Mouse (Mus musculus) midbrain, embryonic 14.5 days (tissue): ENCODE measurements around the gene Trim25. TPM values are rescaled to one million over a fixed set of nuclear protein-coding genes. Genes with fewer than 3 reads are reported as not detected.
A peak's percentile ranks its signal among the peaks of the same experiment; 100 is the strongest.
"Not testable (repeated sequence)": the region's sequence is repeated elsewhere in the genome, so short reads cannot be mapped to it uniquely, and the experiment has no call there.

Source experiments
- ATAC-seq: fragments of 200-750 bp; cut with Nextera tagmentation; 2 replicates; pipeline ENCODE4 v1.8.0; 2017; ENCODE audit warnings: moderate number of reproducible peaks, moderate library complexity; ENCODE audit not compliant: low FRiP score, low TSS enrichment
- DNase-seq: peaks from one replicate; pipeline ENCODE4 v3.0.0-alpha.2; 2015
- H3K27ac ChIP-seq: fragments of 300-500 bp; sonication (generic); replicated peaks from 2 replicates; pipeline ENCODE4 v1.5.1; 2014; ENCODE audit warnings: mild to moderate bottlenecking, low read depth, low read length, moderate library complexity
- H3K27me3 ChIP-seq: fragments of 300-500 bp; sonication (generic); 2 replicates; pipeline ENCODE4 v1.6.1; 2014; ENCODE audit warnings: low read length, control low read depth, mixed read lengths; ENCODE audit not compliant: control insufficient read depth, insufficient read depth
- H3K36me3 ChIP-seq: fragments of 300-500 bp; sonication (generic); 2 replicates; pipeline ENCODE4 v1.6.1; 2014; ENCODE audit warnings: low read length, control low read depth; ENCODE audit not compliant: control insufficient read depth, insufficient read depth
- H3K4me1 ChIP-seq: fragments of 300-500 bp; sonication (generic); 2 replicates; pipeline ENCODE4 v1.6.1; 2014; ENCODE audit warnings: mild to moderate bottlenecking, antibody characterized with exemption, low read length, control low read depth; ENCODE audit not compliant: control insufficient read depth, insufficient read depth
- H3K4me2 ChIP-seq: fragments of 300-500 bp; sonication (generic); 2 replicates; pipeline ENCODE4 v1.6.1; 2014; ENCODE audit warnings: mild to moderate bottlenecking, low read length, moderate library complexity
- H3K4me3 ChIP-seq: fragments of 300-500 bp; sonication (generic); replicated peaks from 2 replicates; pipeline ENCODE4 v1.5.1; 2014; ENCODE audit warnings: low read depth, low read length
- H3K9ac ChIP-seq: fragments of 300-500 bp; sonication (generic); replicated peaks from 2 replicates; pipeline ENCODE4 v1.6.1; 2014; ENCODE audit warnings: mild to moderate bottlenecking, low read length, moderate library complexity
- H3K9me3 ChIP-seq: fragments of 300-500 bp; sonication (generic); 2 replicates; pipeline ENCODE4 v1.6.1; 2016; ENCODE audit warnings: low read length, control low read depth, mixed read lengths; ENCODE audit not compliant: control insufficient read depth
- WGBS: fragments of 180-500 bp; shearing (Covaris S2); extraction: QIAGEN DNeasy Blood & Tissue Kit; methylation state at CpG from one replicate; pipeline ENCODE4 v1.1.7; 2014; 5-methylcytosine and 5-hydroxymethylcytosine counted together
- polyA plus RNA-seq: library from polyadenylated mRNA; unstranded; fragments of >200 nt; fragmentation: Nextera tagmentation; extraction: Ambion mirVana; gene quantifications from 2 replicates; pipeline ENCODE4 v1.2.1, GENCODE M21; 2014

The Trim25 gene
- polyA plus RNA-seq, 1 experiment from 2014 or later = 3.9 TPM

DNA sequence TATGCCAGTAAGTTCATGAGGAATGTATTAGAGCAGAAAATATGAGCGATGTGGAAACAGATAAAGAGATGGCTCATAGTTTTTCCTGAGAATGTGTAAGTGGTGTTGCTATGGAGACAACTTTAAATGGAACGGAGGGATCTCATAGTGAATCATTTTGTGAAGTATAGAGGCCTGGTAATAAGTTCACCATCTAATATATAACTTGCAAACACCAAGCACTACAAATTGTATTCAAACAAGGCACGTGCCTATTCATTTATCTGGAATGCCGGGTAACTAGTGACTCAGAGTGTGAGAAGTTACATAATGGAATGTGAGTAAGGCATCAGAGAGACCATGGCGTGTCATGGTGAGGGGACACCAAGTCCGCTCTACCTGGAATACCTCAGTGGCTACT, 39.3 kb downstream of the Trim25 start:
- no peak overlapping the region for H3K4me3 ChIP-seq
- H3K27ac ChIP-seq = no peak overlapping the region
- H3K9ac ChIP-seq = no peak overlapping the region
- peaks cover 55% of the 10 kb centered on the region for H3K36me3 ChIP-seq
- WGBS = 92% methylated on average over 6 of the region's 6 CpGs
- no peak overlapping the region for H3K4me2 ChIP-seq
- no peaks in the 10 kb centered on the region for H3K9me3 ChIP-seq
- H3K4me1 ChIP-seq = no peaks in the 10 kb centered on the region
- DNase-seq = no peak
- no peak for ATAC-seq
- H3K27me3 ChIP-seq = no peaks in the 10 kb centered on the region

- Histone ChIP-seq H3K27ac (no peak overlapping the region), H3K4me1 (no peaks in the 10 kb centered on the region), H3K9ac (no peak overlapping the region), H3K27me3 (no peaks in the 10 kb centered on the region), H3K36me3 (peaks cover 62% of the 10 kb centered on the region), H3K9me3 (no peaks in the 10 kb centered on the region), H3K4me3 (no peak overlapping the region), H3K4me2 (no peak overlapping the region)
- 37% methylated on average over 3 of the region's 3 CpGs for WGBS
- DNase-seq (peak; percentile 60), ATAC-seq (no peak)
Measured at GRCm38 (mm10) chr11:89039325-89039724, 40.1 kb downstream of the Trim25 start.

DNA sequence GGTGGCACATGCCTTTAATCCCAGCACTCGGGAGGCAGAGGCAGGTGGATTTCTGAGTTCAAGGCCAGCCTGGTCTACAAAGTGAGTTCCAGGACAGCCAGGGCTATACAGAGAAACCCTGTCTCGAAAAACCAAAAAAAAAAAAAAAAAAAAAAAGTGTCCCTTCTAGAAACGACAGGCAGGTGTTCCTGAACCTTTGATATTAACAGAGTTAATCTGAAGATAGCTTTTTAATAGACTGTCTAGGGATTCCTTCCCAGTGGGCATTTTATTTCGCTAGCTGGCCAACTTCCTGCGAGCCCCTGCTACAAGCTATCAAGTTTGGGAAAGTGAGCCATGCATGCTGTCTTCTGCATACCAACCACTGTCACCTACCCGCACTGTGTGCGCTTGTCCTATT, 41.9 kb downstream of the Trim25 start:
- not testable (repeated sequence) for DNase-seq, ATAC-seq, H3K4me3 ChIP-seq, H3K27me3 ChIP-seq, H3K9me3 ChIP-seq, H3K4me2 ChIP-seq, H3K4me1 ChIP-seq, H3K27ac ChIP-seq, H3K9ac ChIP-seq
- 91% methylated on average over 6 of the region's 7 CpGs for WGBS
- H3K36me3 ChIP-seq = peaks cover 77% of the 10 kb centered on the region

DNA sequence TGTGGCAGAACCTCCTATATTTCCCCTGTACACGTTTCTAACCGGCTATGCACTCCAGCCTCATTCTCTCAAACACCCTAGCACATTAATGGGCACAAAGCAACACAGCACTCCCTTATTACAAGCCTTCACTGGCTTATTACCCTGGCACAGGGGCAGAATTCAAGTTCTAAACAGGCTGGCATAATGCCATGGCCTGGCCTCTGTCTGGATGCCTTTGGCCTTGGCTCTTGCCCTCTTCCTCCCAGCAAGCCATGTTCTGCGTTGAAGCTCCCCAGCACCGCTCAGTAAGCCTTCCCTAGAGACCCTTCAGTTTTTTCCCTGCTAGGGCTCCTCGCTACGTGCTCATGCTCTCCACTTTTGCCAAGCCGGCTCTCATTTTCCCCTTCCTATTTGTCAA, 43.9 kb downstream of the Trim25 start:
- H3K4me1 ChIP-seq = no peaks in the 10 kb centered on the region
- H3K4me2 ChIP-seq = no peak overlapping the region
- H3K36me3 ChIP-seq = peaks cover 84% of the 10 kb centered on the region
- DNase-seq = no peak
- no peak overlapping the region for H3K4me3 ChIP-seq
- no peaks in the 10 kb centered on the region for H3K9me3 ChIP-seq
- no peak overlapping the region for H3K27ac ChIP-seq
- ATAC-seq = no peak
- 89% methylated on average over 7 of the region's 7 CpGs for WGBS
- H3K27me3 ChIP-seq = no peaks in the 10 kb centered on the region
- H3K9ac ChIP-seq = no peak overlapping the region

DNA sequence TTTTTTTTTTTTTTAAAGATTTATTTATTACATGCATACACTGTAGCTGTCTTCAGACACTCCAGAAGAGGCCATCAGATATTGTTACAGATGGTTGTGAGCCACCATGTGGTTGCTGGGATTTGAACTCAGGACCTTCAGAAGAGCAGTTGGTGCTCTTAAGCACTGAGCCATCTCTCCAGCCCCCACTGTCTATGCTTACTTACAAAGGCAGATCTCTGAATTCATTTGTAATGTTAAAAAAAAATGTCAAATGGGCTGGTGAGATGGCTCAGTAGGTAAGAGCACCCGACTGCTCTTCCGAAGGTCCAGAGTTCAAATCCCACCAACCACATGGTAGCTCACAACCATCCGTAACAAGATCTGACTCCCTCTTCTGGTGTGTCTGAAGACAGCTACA, 46.3 kb downstream of the Trim25 start:
- H3K9me3 ChIP-seq, DNase-seq, H3K27me3 ChIP-seq, H3K4me2 ChIP-seq, H3K27ac ChIP-seq, H3K4me3 ChIP-seq, ATAC-seq, H3K9ac ChIP-seq, H3K4me1 ChIP-seq: not testable (repeated sequence)
- peaks cover 84% of the 10 kb centered on the region for H3K36me3 ChIP-seq
- 99% methylated on average over 3 of the region's 3 CpGs for WGBS

DNA sequence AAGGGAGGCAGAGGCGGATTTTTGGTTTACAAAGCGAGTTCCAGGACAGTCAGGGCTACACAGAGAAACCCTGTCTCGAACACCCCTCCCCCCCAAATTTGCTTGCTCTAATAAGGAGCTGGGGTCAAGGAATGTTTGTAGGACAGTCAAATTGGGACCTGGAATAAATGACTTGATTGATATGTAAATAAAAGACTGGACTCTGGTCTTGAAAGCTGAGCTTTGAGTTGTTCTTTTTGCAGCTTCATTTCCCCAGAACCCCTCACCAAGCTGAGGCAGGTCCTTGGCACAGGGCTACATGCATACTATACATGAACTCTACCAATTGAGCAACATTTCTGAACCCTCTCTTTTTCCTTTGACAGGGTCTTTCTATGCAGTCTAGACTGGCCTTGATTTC, 46.8 kb downstream of the Trim25 start:
- 100% methylated on average over 3 of the region's 3 CpGs for WGBS
- Histone ChIP-seq H3K27me3 (no peaks in the 10 kb centered on the region), H3K27ac (no peak overlapping the region), H3K4me1 (no peaks in the 10 kb centered on the region), H3K4me2 (no peak overlapping the region), H3K4me3 (no peak overlapping the region), H3K9me3 (no peaks in the 10 kb centered on the region), H3K36me3 (peaks cover 86% of the 10 kb centered on the region), H3K9ac (no peak overlapping the region)
- ATAC-seq (no peak), DNase-seq (no peak)

- 96% methylated on average over 6 of the region's 6 CpGs for WGBS
- no peaks in the 10 kb centered on the region for H3K27me3 ChIP-seq
- no peak overlapping the region for H3K9ac ChIP-seq
- no peak overlapping the region for H3K27ac ChIP-seq
- no peaks in the 10 kb centered on the region for H3K9me3 ChIP-seq
- H3K4me2 ChIP-seq = no peak overlapping the region
- ATAC-seq (no peak), DNase-seq (no peak)
- no peaks in the 10 kb centered on the region for H3K4me1 ChIP-seq
- no peak overlapping the region for H3K4me3 ChIP-seq
- peaks cover 59% of the 10 kb centered on the region for H3K36me3 ChIP-seq
Measured at GRCm38 (mm10) chr11:89051767-89052166, 52.6 kb downstream of the Trim25 start.

DNA sequence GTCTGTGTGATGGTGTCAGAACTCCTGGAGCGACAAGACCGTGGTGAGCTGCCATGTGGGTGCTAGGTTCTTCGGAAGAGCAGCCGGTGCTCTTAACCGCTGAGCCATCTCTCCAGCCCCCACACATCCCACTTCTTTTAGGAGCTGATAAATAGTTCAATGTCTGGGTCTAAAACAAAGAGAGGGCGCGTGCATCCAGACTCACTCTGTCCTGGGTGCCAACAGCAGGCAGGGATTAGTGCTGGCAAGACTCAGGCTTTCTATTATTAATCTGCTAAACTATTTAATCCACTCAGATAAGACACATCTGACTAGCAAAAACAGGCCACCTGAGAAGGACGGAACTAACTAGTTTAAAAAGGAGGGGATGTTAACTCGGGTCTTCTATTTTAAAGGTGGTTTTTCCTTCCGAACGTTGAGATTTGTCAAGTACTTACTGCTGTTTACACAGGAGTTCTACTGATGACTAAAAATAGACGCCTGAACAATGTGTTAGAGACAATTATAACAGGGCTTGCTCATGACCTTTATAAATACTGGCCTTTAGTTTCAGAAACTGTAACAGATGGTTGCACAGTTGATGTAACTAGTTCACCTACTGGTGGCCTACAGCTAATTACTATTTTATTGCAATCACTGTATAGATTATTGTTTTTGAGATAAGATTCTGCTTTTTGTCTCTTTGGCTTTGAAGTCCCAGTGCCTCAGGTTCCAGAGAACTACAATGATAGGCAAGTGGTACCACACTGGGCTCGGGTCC, 56.9 kb downstream of the Trim25 start:
- Histone ChIP-seq H3K4me1 (peaks cover 26% of the 10 kb centered on the region), H3K36me3 (peaks cover 20% of the 10 kb centered on the region), H3K27me3 (no peaks in the 10 kb centered on the region), H3K4me2 (no peak overlapping the region), H3K9me3 (no peaks in the 10 kb centered on the region), H3K9ac (no peak overlapping the region), H3K4me3 (no peak overlapping the region), H3K27ac (no peak overlapping the region)
- DNase-seq = no peak
- ATAC-seq = no peak
- WGBS = 74% methylated on average over 13 of the region's 13 CpGs

DNA sequence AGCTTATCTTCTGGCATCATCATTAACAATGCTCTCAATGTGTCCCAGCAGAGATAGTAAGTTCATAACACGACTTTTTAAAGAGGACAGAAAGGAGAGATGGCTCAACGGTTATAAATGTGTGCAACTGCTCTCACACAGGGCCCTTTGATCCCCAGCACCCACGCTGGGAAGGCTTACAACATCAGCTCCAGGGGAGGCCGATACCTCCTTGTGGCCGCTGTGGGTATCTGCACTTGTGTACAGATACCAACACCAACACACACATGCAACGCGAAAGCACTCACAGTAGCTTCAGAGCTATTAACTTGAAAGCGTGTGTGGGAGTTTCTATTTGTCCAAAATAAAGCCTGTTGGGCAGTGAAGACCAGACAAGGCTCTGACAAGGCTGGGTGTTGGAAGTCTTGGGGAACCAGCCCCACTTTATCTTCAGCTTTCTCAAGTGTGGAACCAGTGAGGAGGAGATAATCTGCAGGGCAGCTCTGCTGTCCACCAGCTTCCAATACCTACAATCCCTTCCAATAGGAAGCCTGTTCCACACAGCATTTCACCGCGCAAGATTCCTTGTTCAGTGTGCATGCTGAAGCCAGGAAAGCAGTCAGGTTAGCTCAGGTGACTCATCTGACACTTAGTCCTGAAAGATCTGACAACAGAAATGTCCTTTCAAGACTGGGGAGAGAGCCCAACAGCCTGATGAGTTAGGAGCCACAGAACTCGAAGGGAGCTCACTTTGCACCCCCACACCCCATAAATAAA, 59.5 kb downstream of the Trim25 start:
- Histone ChIP-seq H3K4me2 (peak overlapping the region; percentile 85), H3K27ac (no peak overlapping the region), H3K27me3 (no peaks in the 10 kb centered on the region), H3K4me1 (peaks cover 26% of the 10 kb centered on the region), H3K9ac (peak overlapping the region; percentile 88; the same call in 1 of the 2 replicates), H3K4me3 (peak overlapping the region; percentile 87), H3K36me3 (peaks cover 12% of the 10 kb centered on the region; the same call in 1 of the 2 replicates), H3K9me3 (no peaks in the 10 kb centered on the region)
- 79% methylated on average over 11 of the region's 11 CpGs for WGBS
- no peak for ATAC-seq
- peak; percentile 34 for DNase-seq
